Mouse (Mus musculus): ENCODE results near the gene Metap2.
"Not testable (repeated sequence)": the region's sequence is repeated elsewhere in the genome, so short reads cannot be mapped to it uniquely, and the experiment has no call there.

The Metap2 gene

GRCm38 (mm10) chr10:93846706-93847105, 50.2 kb downstream of the Metap2 start:
- DNase-seq (ENCODE audit: low spot score): no peak

GRCm38 (mm10) chr10:93835115-93835514, 61.8 kb downstream of the Metap2 start:
- not testable (repeated sequence) for DNase-seq (ENCODE audit: low spot score)

GRCm38 (mm10) chr10:93834394-93834745, 62.5 kb downstream of the Metap2 start:
- no peak for DNase-seq (ENCODE audit: low spot score)

GRCm38 (mm10) chr10:93833699-93834393, 63.0 kb downstream of the Metap2 start:
- peak; percentile 81 for DNase-seq (ENCODE audit: low spot score)

GRCm38 (mm10) chr10:93833370-93833698, 63.6 kb downstream of the Metap2 start:
- DNase-seq (ENCODE audit: low spot score): no peak

- DNase-seq (ENCODE audit: low spot score): no peak
Observed at GRCm38 (mm10) chr10:93832811-93833210, 64.1 kb downstream of the Metap2 start.

GRCm38 (mm10) chr10:93831730-93832574, 64.9 kb downstream of the Metap2 start:
- DNase-seq (ENCODE audit: low spot score): no peak

- no peak for DNase-seq (ENCODE audit: low spot score)
Observed at GRCm38 (mm10) chr10:93830931-93831729, 65.8 kb downstream of the Metap2 start, which contains the start of gene Usp44. TSS of gene Usp44 (plus strand) at chr10:93831555.

- no peak for DNase-seq (ENCODE audit: low spot score)
Observed at GRCm38 (mm10) chr10:93829898-93830831, 66.7 kb downstream of the Metap2 start.

- peak; percentile 79 for DNase-seq (ENCODE audit: low spot score)
Observed at GRCm38 (mm10) chr10:93818661-93819060, 78.2 kb downstream of the Metap2 start.

GRCm38 (mm10) chr10:93813755-93814154, 83.1 kb downstream of the Metap2 start:
- DNase-seq (ENCODE audit: low spot score): no peak

GRCm38 (mm10) chr10:93812774-93813415, 84.0 kb downstream of the Metap2 start:
- peak; percentile 88 for DNase-seq (ENCODE audit: low spot score)

- no peak for DNase-seq (ENCODE audit: low spot score)
Observed at GRCm38 (mm10) chr10:93812098-93812497, 84.8 kb downstream of the Metap2 start.

- DNase-seq (ENCODE audit: low spot score): no peak
Observed at GRCm38 (mm10) chr10:93810590-93811185, 86.2 kb downstream of the Metap2 start.

- DNase-seq (ENCODE audit: low spot score): not testable (repeated sequence)
Observed at GRCm38 (mm10) chr10:93809438-93809837, 87.5 kb downstream of the Metap2 start.

All from testis, postnatal 10 days (tissue).